Mouse (Mus musculus) layer of hippocampus, adult 6 months (tissue): ENCODE data around the gene Cacna1e. TPM values are rescaled to one million over a fixed set of nuclear protein-coding genes. Genes with fewer than 3 reads are reported as not detected.

ENCODE experiments used
- long read RNA-seq, 2 experiments: library from polyadenylated mRNA; unstranded; transcript quantifications; one replicate each; pipeline ENCODE4 v2.0.0; 2019 to 2020
- polyA plus RNA-seq: library from polyadenylated mRNA; unstranded; fragments of <200 nt; fragmentation: Nextera tagmentation; gene quantifications from 2 replicates; pipeline ENCODE4 v1.2.3, GENCODE M21; 2021

The Cacna1e gene
- polyA plus RNA-seq: 19.0 and 22.0 TPM in 2 replicates
- long read RNA-seq, experiment 1, partial matches to known transcripts: 30 of 85 reads
- long read RNA-seq, experiment 1, other reads (novel, unspliced or antisense): 55 of 85 reads
- long read RNA-seq, experiment 2, partial matches to known transcripts: 4 of 35 reads
- long read RNA-seq, experiment 2, other reads (novel, unspliced or antisense): 31 of 35 reads

DNA sequence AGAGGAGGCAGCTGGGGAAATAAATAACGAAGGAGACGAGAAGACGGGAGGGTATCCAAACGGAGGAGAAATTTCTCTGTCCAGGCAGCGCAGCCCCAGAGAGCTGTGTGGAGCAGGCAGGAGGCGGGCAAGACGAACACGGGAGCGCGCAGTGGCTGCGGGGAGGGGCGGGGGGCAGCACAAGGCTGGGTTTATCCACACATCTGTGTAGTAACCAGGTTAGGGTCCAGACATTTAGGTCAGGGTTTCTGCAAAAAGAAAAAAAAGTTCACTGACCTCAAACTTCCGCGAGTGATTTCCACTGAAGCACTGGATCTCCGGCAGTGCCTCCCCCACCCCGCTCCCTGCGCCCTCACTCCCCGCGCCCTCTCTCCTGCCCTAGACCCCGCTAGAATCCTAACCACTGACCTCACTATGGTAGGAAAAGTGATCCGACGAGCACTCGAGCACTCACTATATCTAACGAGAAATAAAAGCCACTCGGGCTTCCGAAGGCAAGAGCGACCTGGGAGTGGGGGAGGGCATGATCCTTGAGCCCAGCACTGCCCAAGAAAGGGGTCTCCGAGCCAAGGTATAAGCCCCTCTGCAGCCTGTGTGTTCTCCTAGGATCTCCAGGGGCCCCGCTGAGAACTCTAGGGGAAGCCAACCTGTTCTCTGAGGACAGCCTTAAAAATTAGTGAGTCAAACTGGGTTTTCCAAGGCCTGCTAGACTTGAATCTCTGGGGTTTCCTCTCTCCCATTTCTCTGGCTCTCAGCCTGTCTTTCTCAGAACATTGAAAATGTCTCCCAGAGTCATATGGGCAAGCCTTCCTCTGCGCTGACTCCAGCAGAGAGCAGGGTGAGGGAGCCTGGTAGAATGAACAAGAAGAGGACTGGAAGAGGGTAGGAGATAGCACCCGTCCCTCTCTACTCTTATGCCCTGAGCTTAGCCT, at the start of gene Cacna1e:
TSS of gene Cacna1e (minus strand) at position 227 of the 932 bp plus-strand sequence.

Other genes starting within 250 kb of the Cacna1e start
- gene Ier5, start 215.1 kb upstream of the Cacna1e start, polyA plus RNA-seq: 2.7 and 4.1 TPM in 2 replicates